Mouse (Mus musculus) lung, postnatal 14 days (tissue): ENCODE measurements around the gene Pald1.

Experiments
- DNase-seq: peaks from one replicate; pipeline ENCODE4 v3.0.0; 2021

Gene Pald1

GRCm38 (mm10) chr10:61383021-61383714 is at the start of gene Pald1:
Pald1 (minus strand) TSS chr10:61383530.
- DNase-seq = peak; percentile 83

DNA sequence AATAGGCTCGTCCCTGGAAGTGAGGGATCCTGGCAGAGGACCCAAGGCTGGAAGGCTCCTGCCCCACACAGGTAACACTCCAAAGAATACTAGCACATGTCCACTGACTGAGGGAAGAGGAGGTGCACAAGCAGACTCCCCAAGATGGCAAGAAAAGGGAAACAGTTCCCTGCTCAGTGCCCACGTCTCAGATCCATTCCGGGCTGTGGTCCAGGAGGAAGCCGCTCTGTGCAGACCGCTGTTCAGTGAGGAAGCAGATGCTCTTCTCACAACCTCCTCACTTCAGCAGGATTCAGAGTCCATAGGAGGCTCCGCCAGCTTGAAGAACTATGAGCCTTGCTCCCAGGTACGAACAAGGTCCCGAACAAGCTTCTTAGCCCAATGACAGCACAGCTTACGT is 48.0 kb upstream of the Pald1 start:
- no peak for DNase-seq

DNA sequence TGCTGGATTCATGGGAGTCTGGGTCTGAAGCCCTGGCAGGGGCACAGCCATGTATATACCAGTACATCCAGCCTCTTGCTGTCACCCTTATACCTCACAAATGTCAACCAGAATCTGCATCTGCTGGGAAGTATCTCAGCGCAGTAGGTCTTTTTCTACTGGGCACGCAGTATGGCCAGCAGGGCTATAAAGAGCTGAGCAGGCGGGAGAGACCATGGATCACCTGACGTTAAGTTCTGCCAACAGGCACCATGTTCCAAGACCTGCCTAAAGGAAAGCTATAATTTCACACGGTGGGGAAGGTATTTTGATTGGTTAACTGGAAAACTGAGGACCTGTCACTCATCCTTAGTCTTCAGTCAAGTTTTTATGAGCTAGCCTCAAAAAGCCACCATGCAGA is 45.7 kb upstream of the Pald1 start:
- no peak for DNase-seq

DNA sequence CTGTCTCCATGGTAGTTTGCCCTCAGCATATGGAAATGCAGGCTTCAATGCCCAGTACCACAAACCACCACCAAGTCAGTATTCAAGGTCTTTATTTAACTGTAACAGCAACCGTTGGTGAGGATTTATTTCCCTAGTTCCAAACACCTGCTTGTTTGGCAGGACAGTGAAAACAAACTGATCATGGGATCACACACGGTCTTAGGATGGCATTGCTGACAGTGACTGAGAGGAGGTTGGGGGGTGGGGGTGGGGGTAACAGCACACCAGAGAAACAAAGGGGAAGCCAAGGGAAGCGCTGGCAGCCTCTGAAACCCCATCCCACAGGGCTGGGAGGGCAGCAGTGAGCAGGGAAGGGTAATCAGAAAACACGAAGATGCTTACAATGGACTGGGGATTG is 45.1 kb upstream of the Pald1 start:
- no peak for DNase-seq

DNA sequence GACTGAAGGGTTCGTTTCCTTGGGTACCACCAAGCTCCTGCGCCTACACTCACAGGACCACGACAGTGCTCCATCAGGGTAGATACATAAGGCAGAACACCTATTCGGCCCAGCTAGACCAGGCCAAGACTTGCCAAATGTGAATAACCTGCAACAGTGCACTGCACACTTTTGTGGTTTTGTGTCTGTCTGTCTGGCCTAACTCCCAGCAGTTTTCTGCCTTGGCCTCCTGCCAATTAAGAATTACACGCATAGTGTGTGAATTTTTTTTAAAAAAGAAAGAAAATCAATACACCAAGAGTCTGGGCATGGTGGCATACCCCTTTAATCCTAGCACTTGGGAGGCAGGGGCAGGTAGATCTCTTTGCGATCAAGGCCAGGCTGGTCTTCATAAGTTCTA is 44.6 kb upstream of the Pald1 start:
- DNase-seq = no peak

DNA sequence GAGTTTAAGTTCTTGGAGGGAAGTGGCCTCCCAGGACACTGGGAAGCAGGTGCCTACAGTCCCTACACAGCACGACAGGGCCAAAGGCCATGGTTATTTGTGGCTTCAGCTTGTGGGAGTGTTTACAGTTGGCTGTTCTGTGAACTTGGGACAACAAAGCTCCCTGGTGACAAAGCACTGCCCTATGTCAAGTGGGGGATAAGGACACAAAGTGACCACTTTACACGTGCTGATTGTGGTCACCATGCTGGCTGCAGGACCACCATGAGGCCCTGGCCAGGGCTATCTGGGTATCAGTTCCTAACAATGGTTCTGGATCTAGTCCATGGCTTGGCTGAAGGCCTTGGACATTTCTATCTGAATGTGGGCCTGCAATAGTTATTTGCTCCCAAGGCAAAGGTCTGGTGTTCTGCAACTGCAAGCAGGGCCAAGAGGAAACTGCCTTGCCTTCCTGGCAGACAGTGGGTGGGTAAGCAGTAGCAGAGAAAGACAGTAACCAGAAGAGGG is 43.0 kb upstream of the Pald1 start:
- DNase-seq = peak; percentile 50

DNA sequence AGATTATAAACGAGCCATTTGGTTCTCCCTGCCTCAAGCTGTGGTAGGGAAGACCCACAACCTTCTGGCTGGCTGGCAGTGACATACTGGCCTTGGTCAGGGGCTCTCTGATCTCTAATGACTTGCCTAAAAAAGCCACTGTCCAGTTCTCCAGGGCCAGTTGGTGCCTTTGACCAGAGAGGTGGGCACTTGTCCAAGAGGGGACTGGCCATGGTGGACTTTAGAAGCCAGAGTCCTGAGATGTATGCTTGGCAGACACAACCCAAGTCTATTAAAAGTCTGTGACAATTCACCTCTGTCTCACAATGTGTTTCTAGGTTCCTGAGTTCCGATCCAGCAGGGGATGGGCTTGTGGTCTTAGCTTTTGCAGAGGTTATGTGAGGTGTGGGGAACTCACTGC is 41.7 kb upstream of the Pald1 start:
- DNase-seq = no peak

DNA sequence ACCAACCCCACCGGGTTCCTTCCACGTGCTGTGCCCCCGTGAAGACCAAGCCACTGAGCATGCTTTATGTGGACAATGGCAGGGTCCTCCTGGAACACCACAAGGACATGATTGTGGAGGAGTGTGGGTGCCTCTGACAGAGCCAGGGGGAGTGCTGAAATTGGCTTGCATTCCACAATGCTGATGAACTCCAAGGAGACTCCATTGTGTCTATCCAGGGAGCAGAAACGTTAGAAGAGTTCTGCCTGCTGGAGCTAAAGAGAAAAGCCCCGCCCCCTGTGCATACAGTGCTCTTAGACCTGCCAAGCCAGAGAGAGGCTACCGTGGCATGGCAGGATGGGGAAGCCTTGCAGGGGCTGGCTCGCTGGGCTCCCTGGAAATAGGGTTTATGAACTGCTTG is 41.2 kb upstream of the Pald1 start:
- DNase-seq = no peak

DNA sequence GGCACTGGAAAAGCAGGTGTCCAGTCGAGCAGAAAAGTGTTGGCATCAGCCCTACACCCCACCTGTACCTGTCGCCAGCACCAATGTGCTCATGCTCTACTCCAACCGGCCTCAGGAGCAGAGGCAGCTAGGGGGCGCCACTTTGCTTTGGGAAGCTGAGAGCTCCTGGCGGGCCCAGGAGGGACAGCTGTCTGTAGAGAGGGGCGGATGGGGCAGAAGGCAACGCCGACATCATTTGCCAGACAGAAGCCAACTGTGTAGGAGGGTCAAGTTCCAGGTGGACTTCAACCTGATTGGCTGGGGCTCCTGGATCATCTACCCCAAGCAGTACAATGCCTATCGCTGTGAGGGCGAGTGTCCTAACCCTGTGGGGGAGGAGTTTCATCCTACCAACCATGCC is 40.0 kb upstream of the Pald1 start:
- peak; percentile 51 for DNase-seq

DNA sequence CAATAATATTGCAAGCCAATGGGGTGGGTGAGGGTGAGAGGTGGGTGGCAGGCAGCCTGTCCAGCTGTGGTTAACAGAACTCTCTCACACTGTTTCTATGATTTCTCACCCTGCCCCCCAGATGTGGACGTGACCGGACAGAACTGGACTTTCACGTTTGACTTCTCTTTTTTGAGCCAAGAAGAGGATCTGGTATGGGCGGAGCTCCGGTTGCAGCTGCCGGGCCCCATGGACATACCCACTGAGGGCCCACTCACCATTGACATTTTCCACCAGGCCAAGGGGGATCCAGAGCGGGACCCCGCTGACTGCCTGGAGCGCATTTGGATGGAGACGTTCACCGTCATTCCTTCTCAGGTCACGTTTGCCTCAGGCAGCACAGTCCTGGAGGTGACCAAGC is 39.5 kb upstream of the Pald1 start:
- DNase-seq = no peak

DNA sequence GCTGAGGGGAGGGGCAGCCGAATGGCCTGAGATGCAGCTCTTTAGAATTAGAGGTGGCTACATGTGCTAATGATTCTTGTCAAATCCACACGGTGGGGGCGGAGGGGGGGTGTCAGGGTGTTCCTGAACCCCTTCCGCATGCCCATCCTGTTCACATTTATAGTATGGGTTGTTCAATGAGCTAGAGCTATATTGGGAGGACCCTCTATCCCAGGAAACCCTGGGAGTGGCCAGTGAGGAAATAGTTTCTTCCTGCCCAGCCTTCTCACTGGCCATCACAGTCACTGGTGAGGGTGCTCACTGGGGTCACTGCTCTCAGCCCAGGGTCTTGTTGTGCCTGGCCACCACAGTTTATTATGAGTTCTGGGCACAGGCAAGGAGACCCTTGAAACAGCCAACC is 36.7 kb upstream of the Pald1 start:
- DNase-seq = no peak

- no peak for DNase-seq
Observed at GRCm38 (mm10) chr10:61419146-61419545, 35.8 kb upstream of the Pald1 start.

DNA sequence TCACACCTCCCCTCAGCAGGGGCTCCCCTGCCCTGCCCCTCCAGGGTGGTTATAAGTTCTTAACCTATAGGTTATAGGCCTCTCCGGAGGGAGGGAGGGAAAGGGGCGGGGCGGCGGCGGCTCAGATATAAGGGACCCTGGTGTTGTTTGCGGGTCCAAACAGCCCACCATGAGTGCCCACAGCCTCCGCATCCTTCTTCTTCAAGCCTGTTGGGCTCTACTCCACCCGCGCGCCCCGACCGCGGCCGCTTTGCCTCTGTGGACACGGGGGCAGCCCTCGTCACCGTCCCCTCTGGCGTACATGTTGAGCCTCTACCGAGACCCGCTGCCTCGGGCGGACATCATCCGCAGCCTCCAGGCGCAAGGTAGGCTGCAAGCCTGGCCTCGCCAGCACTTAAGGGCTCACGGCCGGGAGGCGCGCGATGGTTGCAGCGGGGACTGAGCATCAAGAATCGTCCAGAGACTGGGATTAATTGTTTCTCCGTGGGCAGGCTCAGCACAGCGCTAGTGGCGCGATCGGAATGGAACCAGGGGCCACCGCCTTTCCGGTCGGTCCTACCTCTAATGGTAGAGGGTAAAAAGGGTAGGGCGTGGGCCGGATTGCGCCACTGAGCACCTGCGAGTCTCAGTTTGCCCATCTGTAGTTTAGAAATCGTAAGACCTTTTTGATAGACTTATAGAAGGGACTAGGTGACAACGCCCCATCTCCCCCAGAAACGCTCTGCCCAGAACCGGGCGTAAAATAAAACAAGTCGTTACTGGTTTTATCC is 35.0 kb upstream of the Pald1 start:
- DNase-seq = no peak

GRCm38 (mm10) chr10:61417672-61418071 is 34.3 kb upstream of the Pald1 start, which contains the start of gene Nodal:
Nodal (plus strand) TSS chr10:61417972.
- DNase-seq = no peak

GRCm38 (mm10) chr10:61417046-61417445 is 33.7 kb upstream of the Pald1 start:
- DNase-seq = no peak

GRCm38 (mm10) chr10:61416561-61416960 is 33.2 kb upstream of the Pald1 start:
- DNase-seq = no peak

- DNase-seq = no peak
Observed at GRCm38 (mm10) chr10:61415890-61416289, 32.6 kb upstream of the Pald1 start.

- no peak for DNase-seq
Observed at GRCm38 (mm10) chr10:61415240-61415639, 31.9 kb upstream of the Pald1 start.

DNA sequence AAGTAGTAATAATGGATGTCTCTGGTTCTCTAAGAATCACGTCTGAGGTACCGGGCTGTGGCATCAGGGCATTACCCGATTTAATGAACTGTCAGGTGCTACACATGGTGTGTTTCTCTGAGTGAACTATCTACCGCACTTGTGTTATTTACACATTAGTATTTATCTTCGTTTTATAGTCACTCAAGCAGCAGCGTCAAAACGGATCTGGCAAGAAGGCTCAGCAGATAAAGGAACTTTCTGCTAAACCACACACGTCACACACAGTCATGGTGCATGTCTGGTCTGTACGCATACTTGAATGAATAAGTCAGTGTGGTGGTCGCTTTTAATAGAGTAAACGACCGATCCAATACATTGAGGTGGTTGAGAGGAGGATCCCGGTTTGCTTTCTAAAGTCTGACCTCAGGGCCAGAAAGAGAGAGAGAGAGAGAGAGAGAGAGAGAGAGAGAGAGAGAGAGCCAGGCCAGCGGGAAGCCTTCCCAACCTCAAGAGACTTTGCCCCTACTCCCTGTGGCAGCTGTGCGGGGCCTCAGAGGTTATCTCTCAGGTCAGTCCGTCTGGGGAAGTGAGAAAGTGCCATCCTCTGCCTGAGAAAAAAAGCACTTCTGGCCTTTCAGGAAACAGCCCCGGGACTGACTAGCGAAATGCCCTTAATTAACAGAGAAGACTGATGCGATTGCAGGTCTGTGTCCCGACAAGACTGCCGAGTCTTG is 29.7 kb upstream of the Pald1 start:
- DNase-seq = no peak

GRCm38 (mm10) chr10:61410193-61410592 is 26.9 kb upstream of the Pald1 start:
- DNase-seq = no peak

DNA sequence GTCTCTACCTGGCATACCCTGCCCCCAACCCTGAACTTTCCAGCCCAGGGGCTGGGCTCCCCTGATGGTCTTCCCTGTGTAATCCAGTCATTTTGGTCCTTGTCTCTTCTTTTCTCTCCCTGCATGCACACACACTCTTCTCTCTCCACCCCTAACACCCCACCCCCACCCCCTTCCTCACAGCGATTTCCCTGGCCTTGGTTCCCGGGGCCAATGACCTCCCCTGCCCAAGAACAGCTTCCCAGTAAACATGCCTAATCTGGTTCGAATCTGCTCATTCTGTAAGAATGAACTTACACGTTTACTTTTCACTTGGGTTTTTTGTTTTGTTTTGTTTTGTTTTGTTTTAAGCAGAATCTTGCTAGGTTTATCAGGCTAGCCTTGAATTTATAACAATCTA is 26.4 kb upstream of the Pald1 start:
- no peak for DNase-seq

DNA sequence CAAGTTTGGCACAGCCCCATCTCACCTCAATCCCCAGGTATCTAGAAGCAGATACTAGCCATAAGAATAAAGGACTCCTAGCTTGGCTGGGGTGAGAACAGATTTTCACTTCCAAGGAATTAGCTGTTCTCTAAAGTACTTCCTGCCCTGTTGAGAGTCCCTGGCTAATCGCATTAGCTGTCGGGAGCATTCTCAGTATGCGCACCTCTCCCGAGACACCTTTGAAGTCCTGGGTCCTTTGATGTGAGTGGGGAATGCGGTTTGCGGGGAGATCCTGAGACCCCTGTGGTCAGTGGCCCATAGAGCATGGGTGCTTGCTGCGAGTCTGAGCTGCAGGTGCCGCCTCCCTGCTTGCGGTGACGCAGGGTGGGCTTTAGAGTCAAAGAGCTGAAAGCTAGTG is 22.6 kb upstream of the Pald1 start:
- DNase-seq = no peak

GRCm38 (mm10) chr10:61402911-61403310 is 19.6 kb upstream of the Pald1 start:
- DNase-seq = no peak

GRCm38 (mm10) chr10:61402480-61402879 is 19.1 kb upstream of the Pald1 start:
- no peak for DNase-seq
